Mouse (Mus musculus) telencephalon, adult 2 months (tissue): ENCODE data around the gene Ebf1.

Experiments
- DNase-seq: peaks from one replicate; pipeline ENCODE4 v3.0.0-alpha.2; 2011; ENCODE audit warnings: low read depth, low spot score

Ebf1 gene

DNA sequence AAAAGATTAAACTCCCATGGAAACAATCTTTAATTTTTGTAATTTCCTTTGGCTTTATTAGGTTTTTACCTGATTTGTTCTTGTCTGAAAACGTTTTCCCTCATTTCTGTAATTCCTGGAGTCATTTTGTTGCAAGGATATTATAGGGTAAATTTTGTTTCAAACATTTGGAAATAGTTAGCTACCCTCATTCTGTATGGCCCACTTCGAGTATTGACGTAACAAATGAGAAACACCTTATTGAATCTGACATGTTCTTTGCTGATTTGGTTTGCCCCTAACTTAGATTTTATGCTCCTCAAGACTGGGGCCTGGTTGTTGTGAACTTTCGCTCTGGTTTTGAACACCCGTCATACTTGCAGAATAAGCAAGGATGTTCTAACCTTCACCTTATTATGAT, 120.9 kb downstream of the Ebf1 start:
- no peak for DNase-seq

DNA sequence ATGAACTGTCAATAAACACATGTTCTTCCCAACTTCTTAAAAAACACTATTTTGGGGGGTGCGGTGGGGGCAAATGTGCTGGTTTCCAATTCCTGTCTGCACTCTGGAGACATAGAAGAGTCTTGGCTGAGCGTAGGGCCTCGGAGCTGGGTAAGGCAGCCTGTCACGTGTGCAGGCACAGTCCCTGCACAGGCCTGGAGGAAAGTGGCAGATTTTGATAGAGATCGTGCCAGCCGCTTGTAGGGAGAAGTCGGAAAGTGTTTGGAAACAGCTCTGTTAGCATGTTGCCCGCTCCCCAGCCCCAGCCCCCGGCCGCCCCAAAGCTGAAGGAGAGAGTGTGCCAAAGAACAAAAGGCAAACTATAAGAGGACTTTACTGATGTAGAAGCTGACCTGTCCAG, 121.7 kb downstream of the Ebf1 start:
- no peak for DNase-seq

DNA sequence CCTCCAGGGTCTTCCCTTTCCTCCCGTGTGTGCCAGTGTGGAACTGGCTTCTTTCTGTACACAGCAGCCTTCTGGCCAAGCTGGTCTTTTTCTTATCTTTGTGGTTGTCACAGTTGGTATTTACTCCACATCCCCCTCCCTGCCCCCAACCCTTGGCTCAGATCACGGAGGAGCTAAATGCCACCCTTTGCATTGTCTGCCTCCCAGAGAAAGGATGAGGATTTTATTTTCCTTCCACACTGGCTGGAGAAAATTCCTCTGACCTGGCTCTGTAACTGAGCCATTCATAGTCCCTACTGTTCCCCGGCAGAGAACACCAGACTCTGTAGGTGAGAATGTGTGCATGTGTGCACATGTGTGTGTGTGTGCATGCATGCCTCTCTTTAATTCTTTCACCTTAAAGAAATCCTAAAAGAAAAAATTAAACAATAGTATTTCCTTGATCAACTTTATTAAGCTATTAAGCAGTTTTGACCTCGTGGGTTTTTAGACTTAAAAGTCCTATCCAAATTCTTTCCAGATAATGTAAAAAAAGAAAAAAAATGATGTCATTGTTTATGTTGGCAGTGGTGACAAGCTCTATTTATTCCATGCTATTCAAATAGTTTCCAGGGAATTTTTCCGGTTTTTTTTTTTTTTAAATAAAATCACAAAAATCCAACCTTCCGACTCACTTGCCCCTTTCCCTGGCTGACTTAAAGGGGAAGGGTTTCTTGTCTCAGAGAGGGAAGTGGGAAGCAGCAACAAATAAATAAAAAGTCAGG, 123.3 kb downstream of the Ebf1 start:
- DNase-seq = no peak

DNA sequence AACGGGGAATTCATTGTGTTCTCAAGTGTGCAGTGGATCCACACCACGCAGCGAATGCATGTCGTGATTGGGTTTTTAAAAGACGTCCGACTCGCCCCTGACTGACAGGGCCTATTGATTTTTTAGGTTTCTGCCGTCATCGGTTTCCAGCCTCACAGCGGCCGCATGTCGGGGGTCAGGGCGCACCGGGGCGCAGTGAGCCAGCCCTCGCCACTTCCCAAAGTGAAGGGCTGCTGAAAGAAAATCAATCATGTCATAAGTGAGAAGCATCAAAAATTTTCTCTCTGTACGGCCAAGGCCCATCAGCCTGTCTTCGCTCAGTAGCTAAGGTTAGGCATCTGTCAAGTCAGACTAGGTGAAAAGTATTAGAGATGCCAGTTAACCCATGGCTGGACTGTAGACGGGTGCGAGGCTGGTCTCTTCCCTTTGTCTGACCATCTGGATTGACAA, 124.0 kb downstream of the Ebf1 start:
- DNase-seq = no peak

DNA sequence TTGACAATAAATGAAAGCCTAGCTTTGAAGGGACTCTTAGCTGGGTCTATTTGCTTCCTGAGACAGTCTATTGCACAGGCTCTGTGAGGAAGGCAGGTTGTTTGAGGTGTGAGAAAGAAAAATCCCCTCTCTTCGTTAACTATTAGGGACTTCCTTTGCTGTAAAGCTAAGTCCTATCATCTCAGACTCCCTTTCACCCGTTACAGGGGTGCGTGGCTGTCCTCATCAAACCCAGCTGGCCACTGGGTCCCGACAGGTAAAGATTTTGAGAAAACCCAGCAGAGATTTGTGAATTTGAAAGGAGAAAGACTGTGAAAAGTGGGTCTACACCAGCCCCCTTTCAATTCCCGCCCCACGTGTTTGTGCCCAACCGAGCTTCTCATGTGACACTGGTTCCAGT, 127.3 kb downstream of the Ebf1 start:
- no peak for DNase-seq

DNA sequence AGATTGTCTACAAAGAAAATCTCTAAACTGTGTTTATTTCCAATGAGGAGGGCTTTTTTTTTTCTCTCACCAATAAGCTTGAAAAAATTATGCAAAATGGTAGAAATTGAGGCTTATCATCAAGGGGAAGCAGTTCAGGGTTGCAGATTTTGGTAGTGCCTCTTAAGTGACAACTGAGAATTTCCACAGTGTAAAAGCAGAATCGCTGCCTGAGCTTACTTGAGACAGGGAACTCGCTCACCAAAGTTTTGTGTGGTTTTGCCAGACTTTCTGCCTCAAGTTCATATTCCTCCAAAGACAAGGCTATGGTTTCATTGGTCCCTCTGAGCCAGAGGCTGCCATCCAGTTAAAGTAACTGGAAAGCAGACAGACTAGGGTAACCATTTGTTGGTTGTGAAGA, 128.8 kb downstream of the Ebf1 start:
- no peak for DNase-seq

DNA sequence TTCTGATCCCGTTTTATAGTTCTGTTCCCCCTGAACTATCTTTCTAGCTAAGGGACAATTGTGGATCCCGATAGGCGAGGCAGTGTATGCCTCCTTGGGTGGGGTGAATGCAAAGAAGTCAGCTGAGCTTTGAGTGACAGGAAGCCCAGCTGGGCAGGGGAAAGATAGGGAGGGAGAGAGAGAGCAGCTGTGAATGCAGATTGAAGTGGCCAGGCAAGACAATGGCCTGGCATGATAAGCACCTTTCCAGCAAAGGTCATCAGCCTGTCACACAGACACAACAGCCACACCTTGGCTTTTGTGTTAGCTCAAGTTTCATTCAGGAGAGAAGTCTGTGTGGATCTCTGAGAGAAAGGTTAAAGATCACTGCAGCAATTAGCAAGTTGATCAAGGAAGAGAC, 129.6 kb downstream of the Ebf1 start:
- DNase-seq = no peak

DNA sequence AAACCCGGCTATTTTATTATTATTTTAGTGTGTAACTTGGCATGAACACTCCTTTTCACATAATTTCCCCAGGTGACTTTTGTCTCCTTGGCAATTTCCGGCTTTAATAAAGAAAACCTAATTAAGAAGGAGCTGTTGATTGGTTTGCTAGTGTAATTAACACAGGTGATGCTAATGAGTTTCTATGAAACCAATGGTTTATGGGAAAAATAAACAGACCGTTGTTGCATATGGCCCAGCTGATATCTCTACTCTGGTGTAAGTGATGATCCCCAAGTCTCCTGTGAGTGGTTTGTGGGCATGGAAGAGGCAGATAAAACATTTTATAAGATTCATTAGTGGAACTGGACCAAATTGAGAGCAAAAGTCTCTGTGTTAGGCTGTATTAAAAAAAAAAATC, 132.2 kb downstream of the Ebf1 start:
- DNase-seq = no peak

DNA sequence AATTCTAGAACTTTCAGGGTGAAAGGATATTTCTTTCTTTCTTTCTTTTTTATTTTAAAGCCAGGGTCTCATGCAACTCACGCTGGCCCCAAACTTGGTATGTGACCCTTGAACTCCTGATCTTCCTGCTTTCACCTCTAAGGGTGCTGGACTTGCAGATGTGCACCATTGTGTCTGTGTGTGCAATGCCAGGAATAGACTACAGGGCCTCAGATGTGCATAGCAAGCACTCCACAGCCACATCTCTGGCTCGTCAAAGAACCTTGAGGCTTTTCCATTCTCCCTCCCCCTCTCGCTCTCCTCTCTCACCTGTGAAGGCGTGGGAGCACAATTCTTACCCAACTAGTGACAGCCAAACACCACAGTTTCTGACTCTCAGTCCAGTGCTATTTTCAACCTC, 137.2 kb downstream of the Ebf1 start:
- no peak for DNase-seq

DNA sequence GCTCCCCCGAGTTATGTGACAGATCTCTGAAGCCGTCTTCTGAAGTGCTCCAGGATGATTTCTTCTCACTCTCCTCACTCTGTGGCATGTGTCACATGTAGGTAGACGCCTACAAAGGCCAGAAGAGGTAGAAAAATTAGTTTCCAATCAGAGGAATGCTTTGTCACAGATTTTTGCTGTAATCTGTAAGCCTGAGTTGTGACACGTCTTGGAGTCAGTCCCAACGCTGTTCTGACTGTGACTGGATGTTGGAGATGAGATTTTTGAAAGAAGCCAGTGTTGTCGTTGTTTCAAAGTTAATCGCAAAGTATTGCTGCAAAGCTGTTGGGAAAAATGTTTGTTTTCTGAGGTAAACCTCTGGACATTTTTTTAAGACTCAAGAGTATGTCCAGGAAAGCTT, 139.2 kb downstream of the Ebf1 start:
- DNase-seq = no peak

DNA sequence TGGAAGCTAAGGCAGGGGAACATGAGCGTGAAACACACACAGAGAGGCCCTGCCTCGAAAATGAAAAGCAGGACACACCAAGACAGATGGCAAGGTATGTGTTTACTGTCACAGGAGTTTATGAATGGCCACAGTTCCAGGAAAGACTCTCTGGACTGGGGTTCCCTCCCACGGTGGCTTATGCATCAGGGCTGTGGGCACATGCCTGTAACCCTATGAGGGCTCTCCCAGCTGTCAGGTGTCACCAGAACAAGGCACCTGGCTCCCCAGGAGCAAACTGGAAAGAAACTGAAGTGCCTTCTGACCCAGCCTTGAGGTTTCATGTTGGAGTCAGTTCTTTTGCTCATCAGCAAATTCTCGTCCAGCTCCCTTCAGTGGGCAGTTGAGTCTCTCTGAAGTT, 141.7 kb downstream of the Ebf1 start:
- DNase-seq = no peak

DNA sequence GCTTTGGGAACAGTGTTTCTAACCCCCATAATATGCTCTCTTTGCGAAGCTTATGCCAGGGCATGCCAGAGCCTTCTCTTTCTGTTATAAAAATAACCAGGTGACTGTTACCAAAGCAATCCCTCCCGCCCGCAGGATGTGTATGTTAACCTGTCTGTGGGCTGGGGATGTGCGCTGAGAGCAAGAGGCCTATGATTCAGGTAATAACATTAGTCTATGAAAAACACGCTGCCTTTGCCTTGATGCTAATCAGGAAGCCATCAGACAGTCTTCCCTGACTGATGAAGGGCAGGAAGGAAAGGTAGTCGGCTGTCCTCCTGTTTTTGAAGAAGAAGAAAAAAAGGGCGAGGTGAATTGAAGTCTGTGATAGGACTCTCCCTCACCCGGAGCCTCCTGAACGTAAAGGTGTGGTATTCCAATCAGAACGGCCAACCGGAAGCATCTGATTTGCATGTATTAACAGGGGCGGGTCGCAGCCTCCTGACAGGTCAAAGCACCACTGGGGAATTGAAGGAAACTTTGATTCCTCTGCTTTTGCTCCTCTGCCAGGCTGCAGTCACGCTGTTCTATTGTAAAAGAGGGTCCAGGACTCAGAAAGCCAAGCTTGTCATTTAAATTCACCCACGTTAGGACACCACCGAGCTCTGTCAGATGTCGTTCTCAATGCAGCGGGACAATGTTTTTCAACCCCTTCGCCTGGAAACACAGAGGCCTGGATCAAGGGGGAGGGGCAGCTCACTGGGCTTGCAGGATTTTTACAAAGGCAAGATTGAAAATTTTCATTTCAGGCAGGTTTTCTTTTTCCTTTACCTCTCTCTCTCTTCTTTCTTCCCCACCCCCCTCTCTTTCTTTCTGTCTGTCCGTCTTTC, 144.2 kb downstream of the Ebf1 start:
- no peak for DNase-seq

DNA sequence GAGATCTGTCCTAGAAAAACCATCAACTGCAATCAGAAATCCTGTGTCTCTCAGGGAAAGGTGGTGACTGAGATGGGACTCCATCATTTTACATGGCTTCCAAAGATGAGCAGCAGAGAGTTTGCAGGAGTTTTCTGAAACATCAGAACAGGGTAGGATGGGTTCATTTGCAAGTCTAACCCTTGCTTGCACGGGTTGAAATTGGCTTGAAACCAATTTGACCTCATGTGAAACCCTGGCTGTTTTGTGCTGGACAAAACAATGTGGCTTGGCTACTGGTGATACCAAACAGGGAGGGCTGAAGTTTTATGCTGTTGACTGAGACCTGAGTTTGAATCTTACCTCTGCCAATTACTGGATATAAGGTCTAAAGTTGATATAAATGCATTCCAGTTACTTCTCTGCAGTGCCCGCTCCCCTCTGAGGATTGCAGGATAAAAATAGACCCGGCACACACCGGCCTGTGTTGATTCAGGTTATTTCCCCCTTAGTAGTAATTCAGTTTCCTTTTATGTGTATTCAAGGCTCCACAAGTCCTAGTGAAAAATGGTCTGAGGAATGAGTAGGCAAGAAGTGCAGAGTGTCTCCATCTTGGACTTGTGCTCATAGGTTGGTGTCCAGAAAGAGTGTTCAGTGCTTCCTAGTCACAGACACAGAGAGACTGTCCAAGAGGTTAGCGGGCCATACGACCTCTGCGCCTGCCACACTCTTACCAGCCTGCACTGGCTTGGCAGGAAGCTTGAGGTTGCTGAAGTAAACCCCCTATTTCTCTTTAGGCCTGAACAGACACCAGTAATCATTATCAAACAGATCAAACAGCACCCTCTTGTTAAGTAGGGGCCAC, 147.1 kb downstream of the Ebf1 start:
- no peak for DNase-seq

DNA sequence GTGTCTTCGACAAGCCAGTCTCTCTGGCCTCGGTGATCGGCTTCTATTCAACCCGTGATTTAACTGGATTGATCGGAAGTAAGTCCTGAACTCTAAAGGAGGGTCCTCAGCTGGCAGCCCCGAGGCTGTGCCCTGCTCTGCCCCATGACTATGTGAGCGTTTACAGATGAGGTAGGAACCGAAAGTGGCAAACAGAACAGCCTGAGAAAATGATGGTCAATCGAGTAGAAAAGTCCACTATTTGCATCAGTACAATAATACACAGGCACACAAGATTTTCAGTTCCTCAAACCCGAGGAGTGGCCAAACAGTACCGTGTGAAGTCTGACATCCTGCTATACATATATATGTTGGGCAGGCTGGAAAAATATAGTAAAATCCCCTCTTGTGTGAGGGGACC, 147.9 kb downstream of the Ebf1 start:
- DNase-seq = no peak

DNA sequence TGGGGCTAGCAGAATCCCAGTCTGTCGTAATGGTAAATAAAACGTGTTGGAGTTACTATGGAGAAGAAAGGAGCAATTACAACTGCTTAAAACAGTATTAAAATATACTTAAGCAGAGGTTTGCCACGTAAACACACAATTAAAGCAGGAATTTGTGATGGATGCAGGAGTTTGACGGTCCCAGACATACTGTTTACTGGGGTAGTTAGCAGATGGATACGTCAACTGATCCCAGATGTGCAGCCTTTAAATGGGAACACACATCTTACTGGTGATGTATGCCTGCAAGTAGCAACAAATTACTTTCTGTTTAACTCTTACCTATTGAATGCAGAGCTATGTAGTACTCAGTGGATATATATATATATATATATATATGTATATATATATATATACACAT, 149.1 kb downstream of the Ebf1 start:
- DNase-seq = no peak

DNA sequence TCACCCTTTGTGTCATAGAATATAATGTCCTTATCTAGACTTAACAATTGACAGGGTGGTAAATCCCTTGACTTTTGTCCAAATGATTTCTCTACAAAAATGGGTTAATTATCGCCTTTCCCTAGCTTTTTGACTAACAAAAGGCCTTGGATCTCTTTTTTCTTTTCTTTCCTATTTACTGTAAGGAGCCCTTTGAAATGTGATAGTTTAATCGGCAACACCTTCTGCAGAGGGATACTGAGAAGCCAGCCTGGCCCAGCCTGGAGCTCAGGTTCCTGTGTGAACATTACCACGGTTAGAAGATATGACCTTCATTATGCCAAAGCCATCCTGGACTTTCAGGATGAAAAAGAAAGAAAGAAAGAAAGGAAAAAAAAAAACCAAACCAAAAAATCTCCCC, 150.2 kb downstream of the Ebf1 start:
- no peak for DNase-seq

DNA sequence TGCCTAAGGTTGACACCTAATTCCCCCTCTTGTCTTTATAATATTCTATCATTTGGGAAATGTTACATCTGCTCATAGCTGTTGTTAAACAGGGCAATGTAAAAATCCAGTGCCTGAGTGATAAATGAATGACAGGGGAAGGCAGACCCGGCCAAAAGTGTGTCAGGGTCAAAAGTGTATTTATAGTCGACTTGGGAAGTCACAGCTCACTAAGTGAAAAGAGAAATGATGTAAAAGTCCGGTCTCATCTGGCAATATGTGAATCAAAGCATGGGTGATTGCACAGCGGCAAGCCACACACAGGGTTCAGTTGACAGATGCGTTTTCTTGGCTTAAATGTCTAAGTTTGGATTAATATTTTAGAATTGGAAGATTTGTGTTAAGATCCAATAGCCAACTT, 151.2 kb downstream of the Ebf1 start:
- DNase-seq = no peak

DNA sequence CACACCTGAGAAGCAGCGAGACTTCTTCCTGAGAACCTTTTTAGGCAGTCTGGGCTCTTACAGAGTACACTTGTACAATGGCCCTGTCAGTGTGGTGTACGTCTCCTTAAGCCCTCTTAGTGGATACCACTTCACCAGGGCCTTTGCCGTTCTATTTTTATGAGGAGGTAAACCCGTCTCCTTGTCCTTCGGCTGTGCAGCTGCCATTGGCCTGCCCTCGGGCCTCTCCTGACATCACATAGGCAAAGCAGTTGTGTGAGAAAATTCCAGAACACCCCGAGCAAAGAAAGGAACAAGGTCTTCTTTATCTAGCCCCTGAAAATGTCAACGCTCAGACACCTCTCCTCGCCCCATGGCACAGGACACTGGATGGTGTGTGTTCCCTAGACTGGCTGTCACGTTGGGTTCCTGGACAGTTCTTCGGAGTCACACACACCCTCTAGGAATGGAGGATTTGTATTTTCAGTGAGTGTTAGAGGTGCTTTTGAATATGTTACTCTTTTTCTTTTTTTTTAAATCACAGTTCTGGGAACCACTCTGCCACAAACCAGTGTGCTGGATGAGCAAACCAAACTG, 154.0 kb downstream of the Ebf1 start:
- no peak for DNase-seq

DNA sequence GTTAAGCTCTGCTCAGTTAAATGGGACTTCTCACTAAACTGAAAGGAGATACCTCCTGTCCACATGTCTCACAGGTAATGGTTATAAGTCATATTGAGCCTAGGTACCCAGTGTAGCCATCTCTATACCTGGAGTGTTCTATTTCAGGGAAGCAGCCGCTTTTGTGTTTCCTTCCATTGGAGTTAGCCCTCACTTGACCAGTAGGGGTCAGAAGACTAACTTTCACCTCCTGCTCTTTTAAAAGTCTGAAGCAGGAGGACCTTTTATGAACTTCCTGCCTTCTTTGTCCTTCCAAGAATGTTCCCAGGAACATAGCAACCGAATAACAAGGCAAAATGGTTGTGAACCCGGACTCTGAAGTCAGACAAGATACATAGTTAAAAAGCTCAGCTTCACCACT, 157.3 kb downstream of the Ebf1 start:
- DNase-seq = no peak

DNA sequence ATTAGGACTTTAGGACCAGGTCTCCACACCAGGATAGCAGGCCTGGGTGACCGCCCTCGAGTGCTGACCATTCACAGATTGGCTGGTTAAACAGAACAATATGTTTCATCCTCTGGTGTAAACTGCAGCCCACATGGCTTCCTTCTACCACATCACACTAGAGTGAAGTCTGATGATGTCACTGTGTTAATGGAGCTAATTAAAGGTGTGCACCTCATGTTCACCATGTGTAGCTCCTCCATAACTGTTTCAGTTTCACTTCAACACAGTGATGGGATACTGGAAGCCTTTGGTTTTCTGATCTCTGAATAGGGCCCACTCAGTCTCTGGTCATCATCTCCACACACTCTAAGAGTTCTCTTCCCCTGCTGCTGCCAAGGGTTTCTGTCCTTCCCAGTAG, 158.4 kb downstream of the Ebf1 start:
- DNase-seq = no peak

DNA sequence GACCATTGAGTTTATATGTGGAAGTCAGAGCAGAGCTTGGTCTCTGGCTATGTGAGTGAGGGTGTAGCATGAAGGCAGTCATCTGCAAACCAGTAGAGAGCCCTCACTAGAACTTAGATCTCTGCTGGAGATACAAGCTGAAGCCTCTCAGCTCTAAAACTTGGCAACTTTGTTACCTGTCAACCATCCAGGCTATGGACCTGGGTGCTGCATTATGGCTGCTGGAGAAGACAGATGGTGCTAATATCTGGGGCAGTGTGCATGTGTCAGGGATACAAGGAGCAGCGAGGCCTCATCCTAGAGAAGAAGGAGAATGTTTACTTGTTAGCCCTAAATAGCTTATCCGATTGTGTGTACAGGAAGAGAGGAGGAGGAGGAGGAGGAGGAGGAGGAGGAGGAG, 159.4 kb downstream of the Ebf1 start:
- DNase-seq = no peak
